Mouse (Mus musculus) B cell, adult 2 months (primary cell): ENCODE measurements around the gene Lima1.
"Not testable (repeated sequence)": the region's sequence is repeated elsewhere in the genome, so short reads cannot be mapped to it uniquely, and the experiment has no call there.

Experiments
- DNase-seq, 2 experiments: peaks; one replicate each; pipeline ENCODE4 v3.0.0; 2022

Lima1 gene

GRCm38 (mm10) chr15:99801885-99802572 is 73.2 kb downstream of the Lima1 start:
- DNase-seq = no peak

- DNase-seq = no peak
Measured at GRCm38 (mm10) chr15:99799706-99800105, 75.5 kb downstream of the Lima1 start.

DNA sequence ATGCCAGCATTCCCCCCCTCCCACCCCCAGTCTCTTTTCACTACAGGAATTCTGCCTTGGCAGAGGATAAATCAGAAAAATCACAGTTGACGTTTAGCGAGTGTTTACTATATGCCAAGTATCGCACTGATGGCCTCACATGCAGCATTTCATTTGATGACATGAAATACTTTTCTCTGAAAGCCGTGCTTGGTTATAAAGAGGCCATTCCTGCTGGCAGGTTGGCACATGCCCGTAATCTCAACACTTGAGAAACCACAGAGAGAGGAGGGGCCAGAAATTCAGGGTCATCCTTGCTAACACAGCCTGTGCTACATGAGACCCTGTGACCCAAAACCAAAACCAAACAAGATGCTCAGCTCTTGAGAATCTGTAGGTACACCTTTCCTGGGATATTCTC is 77.4 kb downstream of the Lima1 start:
- DNase-seq = no peak

- no peak for DNase-seq
Measured at GRCm38 (mm10) chr15:99796735-99797134, 78.5 kb downstream of the Lima1 start.

GRCm38 (mm10) chr15:99796066-99796465 is 79.2 kb downstream of the Lima1 start:
- peak; percentile 24 to 29 for DNase-seq

GRCm38 (mm10) chr15:99792221-99792815 is 82.9 kb downstream of the Lima1 start:
- DNase-seq = no peak

DNA sequence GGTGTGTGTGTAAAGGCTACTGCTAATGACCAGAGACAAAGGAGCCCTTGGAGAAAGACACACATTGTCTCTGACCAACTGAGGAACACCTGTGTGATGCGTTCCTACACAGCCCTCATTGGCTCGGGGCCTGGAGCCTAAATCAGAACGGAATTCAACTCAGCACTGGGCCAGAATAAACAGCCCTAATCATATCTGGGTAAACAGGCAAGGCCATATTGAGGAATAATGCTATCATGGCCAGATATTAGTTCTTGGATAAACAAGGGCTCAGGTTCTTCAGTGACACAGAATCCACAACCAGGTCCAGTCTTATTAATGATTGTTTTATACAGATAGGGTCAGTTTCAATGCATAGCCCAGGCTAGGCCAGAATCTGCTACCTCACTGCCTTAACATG is 84.3 kb downstream of the Lima1 start:
- DNase-seq = no peak

DNA sequence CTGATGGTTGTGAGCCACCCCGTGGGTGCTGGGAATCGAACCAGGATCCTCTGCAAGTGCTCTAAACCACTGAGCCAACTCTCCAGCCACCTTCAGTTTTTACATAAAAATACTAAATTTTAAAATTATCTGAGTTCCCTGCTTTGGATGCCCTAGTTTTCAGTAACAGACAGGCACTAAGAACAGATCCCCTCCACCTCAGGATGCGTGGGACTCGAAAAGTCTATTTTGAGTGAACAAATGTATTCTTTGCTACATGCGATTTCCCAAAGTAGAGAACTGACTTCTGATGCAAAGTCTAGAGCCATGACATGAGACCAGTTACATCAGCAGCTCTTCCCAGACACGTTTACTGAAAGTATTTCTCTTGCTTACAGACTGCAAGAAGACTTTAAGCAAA is 84.8 kb downstream of the Lima1 start:
- no peak for DNase-seq

GRCm38 (mm10) chr15:99787625-99788120 is 87.6 kb downstream of the Lima1 start:
- DNase-seq = no peak

DNA sequence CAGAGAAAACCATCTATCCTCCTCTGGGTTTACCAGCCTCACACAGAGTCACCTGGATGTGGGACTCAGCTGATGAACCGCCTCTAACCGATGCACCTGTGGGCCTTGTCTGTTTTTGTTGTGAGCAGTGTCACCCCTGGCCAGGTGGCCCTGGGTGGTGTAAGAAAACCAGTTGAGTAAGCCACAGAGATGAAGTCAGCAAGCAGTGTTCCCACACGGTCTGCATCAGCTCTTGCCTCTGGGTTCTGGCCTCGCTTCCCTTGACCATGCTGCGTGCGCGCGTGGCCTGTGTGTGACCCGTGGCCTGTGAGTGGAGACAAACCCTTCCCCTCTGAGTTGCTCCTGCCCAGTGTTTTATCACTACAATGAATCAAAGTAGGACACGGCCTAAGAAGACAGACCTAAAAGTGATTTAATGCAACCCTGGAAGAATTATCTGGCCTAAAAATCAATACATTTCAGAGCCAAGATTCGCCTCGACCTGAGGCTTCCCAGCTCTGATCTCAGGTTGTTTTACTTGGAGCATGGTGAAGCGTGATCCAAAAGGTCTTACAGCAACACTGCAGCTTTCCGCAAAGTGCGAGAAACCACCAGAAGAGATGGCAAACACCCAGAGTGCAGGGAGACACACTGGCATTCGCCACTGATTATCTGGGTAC is 96.5 kb downstream of the Lima1 start:
- DNase-seq = no peak

GRCm38 (mm10) chr15:99778148-99778547 is 97.1 kb downstream of the Lima1 start:
- peak; percentile 49 to 51 for DNase-seq

DNA sequence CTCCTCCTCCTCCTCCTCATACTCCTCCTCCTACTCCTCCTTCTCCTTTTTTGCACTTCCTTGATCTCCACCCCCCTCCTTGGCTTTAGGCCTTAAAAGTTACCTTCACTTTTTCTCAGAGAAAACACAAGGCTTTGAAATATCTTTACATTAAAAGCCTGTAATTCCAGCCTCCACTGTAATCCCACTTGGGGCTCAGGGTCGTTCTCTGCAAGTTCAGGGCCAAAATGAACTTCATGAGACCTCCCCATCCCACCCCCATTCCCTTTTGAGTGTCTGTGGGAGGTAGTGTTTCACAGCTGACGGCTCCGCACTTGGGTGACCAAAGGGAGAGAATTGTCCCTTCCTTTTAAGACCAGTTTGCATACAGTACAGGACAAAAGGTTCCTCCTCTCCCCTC is 102.3 kb downstream of the Lima1 start:
- DNase-seq = peak in 1 of 2 experiments; percentile 3

- DNase-seq = not testable (repeated sequence)
Measured at GRCm38 (mm10) chr15:99772881-99772924, 102.6 kb downstream of the Lima1 start, which contains the start of gene Cers5. Cers5 (minus strand) TSS chr15:99772885.

GRCm38 (mm10) chr15:99772277-99772880 is 102.9 kb downstream of the Lima1 start:
- DNase-seq = peak; percentile 92

GRCm38 (mm10) chr15:99771601-99772276 is 103.5 kb downstream of the Lima1 start:
- DNase-seq = no peak

- no peak for DNase-seq
Measured at GRCm38 (mm10) chr15:99771004-99771500, 104.2 kb downstream of the Lima1 start.

DNA sequence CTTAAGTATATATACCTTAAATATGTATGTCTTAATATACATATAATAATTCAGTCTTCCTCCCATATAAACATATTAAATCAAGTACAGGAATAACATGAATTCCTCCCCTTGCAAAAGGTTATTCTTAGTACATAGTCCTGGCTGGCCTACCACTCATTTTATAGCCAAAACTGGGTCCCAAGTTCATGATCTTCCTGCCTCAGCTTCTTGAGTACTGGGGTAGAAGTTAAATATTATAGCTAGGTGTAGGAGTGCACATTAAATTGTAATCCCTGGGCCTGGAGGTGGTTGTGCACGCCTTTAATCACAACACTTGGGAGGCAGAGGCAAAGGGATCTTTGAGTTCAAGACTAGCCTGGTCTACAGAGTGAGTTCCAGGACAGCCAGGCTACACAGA is 106.5 kb downstream of the Lima1 start:
- DNase-seq = no peak

GRCm38 (mm10) chr15:99767467-99767866 is 107.8 kb downstream of the Lima1 start:
- DNase-seq = no peak

DNA sequence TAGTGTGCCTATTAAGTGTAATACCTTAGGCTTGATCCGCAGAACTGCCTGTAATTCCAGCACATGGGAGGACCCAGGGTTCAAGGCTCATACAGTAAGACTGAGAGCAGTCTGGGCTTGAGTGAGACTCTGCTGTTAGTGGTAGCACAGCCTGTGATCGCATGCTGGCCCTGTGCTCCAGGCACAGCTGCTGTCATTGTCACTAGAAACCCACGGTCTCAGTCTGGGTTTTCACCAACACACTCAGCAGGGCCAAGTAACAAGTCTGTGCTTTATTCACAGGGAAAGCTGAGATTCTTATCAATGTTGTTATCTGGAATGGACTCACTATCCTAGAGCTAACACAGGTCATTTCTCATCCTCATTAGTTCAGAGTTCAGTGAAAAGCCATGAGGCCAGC is 121.1 kb downstream of the Lima1 start:
- no peak for DNase-seq

GRCm38 (mm10) chr15:99740229-99740628 is 135.0 kb downstream of the Lima1 start:
- no peak for DNase-seq

DNA sequence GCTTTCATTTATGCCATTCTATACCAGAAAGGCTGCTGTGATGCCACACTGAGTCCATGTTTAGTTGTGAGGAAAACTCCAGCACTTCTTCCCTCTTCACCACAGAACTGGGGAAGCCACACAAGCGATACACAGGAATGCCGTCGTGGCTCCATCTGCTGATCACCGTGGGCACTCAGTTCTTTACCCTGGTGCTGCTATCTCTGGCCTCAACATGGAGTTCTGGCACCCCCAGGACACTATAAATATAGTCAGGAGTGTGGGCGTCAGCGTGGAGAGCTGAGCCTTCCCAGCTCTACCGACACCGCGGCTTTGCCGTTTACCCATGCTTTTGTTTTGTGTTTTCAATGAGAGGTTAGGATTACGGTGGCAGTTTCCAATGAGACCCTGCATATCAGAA is 138.6 kb downstream of the Lima1 start:
- DNase-seq = no peak

DNA sequence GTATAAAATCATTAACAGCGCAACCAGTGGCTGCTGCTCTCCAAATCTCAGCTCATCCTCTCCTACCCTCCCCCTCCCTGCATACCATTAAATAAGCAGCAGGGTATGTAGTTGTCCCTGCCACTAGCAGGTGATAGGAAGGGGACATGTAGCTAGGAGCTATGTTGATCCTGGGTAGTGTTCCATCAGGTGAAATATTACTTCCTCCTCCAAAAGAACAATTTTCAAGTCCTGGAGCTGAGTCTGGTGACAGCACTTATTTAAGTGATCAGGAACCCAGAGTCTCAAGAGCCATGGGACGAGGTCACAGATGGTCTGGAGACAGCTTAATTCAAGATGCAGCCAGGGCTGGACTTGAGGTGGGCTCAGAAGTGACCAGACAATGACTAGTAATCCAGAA is 139.6 kb downstream of the Lima1 start:
- peak; percentile 100 for DNase-seq

DNA sequence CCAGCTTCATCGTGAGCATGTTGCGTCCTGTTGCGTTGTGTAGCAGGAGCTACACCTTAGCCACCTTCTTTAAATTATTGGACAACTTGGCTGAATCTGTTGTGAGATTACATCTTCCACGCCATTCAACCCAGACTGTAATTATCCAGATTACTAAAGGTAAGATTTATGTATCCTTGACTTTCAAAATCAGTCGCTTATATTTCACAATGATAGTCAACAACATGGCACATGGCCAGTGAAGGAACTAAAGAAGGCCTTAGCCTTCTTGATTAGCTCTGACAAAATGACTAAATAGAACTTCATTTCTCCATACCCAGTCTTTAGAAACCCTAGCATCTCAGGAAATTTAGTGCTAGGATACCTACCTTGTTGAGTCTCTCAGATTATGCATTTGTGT is 142.1 kb downstream of the Lima1 start:
- no peak for DNase-seq

DNA sequence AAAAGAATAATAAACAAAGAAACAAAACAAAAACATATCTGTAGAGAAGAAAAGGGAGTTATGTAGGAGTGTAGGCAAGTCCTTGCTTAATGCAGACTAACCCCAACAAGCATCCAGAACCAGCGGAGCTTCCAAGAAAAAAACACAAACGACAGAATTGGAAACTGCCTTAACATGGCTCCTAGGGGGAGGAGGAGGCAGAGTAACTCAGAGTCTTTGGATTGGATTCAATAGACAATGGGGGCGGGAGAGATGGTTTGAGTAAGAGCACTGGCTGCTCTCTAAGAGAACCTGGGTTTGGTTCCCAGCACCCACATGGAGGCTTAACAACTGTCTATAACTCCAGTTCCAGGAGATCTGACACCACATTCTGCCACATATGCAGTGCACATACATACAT is 143.6 kb downstream of the Lima1 start:
- no peak for DNase-seq
